Mouse (Mus musculus) A20 (cell line): ENCODE data around the gene Otud7a.

Experiments used
- DNase-seq: peaks from one replicate; pipeline ENCODE4 v3.0.0-alpha.2; 2011; ENCODE audit warnings: low read depth, low spot score

The Otud7a gene

DNA sequence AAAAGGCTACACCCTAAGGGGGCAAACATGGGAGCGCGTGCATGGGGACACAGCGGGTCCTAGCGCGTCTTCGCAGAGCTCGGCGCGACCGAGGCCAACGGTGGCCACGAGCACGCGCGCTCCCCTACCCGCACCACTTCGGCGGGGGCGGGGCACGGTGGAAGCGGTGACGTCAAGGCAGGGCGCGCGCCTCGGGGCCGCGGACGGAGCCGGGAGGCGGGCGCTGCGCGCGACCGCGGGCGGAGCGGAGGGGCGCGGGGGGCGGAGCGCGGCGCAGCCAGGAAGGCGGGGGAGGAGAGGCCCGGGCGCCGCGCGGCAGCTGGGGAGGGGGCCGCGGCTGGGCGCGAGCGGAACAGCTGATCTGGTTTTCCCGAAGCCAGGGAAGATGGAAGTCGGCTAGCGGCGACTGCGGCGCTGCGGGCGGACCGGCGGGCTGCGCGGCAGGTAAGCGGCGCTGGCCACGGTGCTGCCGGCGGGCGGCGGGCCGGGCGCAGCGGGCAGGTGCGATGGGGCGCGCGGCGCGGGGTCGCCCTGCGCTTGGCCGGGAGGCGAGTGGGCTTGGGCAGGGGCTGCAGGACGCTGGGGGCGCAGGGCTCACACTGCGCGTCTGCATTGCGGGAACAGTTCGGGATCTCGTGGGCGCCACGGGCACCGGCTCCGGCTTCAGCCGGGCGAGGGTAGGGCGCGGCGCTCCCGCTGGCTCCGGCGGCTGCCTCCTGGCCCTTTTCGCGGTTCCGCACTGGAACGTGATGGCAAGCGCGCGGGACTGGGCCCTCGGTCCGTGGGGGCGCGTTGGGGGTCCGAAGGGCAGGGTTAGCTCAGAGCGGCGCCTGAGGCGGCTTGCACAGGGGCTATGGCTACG lies at the start of gene Otud7a:
Gene Otud7a (plus strand): TSS at position 268 of the 862 bp plus-strand sequence.
- no peak for DNase-seq

DNA sequence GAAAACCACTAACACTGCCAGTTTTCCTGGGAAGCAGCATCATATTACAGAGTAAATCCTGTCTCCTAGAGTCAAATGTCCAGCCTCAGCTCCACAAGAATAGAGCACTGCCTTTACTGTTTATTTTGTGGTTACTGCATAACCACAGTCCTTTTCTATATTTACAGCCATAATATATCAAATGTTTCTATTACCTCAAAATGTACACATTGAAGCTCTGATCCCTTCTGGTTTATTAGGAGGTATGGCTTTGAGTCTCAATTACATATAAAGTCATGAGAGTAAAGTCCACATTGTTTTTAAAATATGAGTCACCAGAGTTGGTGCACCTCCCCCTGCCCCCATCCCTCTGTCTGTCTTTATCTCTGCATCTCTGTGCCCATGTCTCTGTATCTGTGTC lies 38.6 kb upstream of the Otud7a start:
- no peak for DNase-seq

DNA sequence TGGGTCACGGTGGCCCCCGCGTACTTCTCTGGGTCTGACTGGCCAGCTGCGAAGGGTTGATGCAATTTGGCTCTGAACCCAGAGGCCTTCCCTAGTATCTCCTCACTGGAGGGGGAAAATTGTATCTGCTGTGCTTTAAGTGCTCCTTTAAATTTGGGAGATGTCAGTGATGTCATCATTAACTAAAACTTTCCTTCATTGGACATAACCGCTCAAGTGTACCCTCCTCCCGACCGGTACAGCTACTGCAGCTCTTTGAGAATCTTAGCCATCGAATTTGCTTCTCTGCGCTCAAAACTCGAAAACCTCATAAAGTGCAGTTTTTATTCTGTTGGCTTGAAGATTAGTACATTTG lies 772 bp downstream of the Otud7a start:
- no peak for DNase-seq

DNA sequence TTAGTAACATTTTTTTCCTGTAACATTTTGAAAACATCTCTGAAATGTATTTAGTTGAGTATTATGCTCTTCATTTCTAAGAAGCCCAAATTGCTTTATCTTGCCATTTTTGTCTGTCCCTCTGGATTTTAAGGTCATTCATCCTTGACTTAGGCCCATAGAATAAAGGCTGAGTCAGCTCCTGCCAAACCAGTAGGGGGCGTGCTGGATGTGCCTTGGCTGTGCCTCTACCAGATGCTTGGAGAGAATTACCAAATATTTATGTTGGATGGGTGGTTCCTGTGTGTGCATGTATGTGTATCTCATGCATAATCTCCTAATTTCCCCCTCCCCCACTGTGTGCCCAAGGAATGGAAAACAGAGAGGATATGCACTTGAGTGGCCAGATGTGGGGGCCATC lies 2.4 kb downstream of the Otud7a start:
- DNase-seq: no peak

DNA sequence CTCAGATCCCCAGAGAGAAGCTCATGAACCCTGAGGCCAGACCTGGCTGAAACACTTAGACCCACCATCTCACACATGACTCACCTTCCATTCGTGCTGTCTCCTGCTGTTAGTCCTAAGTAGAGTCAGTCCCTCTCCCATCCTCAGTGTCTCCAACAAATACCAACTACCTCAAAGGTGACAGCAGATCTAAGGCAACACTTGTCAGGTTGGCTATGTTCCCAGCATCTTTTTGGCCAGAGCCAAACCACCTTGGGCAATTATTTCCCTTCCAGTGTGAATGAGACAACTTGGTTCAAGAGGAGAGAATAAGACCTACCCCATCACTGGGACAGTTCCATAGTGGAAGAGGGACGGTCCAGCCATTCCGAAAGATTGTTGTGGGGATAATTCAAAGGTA lies 10.7 kb downstream of the Otud7a start:
- no peak for DNase-seq

DNA sequence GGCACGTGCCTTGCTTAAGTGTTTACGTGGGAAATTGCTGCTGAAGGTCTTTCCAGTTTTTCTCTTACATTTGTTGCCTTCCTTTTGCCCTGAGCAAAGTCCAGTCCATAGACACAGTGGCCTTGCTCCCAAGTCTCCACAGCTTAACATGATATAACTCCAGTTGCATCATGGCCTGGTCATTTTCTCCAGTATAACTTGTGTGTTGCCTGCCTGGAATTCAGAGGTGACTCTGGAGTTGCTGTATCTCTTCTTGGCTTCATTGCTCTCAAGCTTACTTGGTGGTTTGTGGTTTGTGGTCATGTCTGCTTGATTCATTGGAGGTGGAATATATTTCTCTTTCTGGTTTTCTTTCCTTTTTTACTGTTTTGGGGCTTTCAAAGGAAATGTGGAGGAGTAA lies 17.7 kb downstream of the Otud7a start:
- DNase-seq: no peak

DNA sequence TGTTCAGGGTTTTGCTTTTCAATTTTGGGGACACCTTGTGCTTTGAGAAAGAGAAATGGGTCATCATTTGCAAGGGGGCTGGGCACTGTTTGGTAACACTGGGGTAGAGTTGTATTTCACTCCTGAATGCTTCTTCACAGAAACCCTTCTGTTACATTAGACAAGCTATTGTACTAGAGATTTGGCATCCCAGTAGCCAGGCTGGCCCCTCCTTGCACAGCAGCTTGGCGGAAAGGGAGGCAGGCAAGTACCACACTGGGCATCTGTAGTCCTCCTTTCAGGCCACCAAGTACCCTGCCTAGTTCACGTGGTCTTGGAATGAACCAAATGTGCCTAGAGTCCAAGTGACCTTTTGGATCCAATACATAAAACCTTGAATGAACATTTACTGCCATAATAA lies 18.1 kb downstream of the Otud7a start:
- no peak for DNase-seq

DNA sequence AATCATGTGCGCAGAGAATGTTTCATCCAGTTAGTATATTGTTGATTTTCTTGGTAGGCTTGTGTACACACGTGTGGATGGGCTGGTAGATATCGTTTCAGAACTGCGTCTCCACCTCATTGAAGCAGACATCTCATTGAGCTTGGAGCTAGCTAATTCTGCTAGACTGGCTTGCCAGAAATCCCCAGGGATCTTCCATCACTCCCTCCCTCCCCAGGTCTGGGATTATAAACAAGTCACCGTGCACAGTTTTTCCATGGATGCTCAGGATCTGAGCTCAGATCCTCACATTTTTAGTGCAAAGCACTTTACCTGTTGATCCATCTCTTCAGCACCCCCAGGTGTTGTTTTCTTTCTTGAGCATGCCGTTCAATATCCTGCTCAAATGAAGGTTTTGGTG lies 22.2 kb downstream of the Otud7a start:
- no peak for DNase-seq

DNA sequence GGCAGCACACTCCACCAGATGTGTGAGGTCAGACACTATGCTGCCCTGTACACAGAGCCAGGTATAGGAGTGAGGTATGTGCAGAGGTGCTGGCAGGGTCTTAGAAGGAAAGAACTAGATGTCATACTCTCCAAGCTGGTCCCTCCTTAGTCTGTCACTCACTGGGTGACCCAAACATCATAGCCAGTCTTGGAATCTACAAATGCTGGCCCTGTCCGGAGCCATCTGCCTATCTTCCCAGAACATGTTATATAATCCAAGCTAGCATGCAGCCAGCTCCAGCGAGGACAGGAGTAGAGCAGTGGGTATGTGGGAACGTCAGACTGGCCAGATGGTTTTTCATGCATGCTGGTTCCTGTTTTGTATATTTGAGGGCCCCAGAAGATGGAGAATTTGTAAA lies 23.7 kb downstream of the Otud7a start:
- no peak for DNase-seq

DNA sequence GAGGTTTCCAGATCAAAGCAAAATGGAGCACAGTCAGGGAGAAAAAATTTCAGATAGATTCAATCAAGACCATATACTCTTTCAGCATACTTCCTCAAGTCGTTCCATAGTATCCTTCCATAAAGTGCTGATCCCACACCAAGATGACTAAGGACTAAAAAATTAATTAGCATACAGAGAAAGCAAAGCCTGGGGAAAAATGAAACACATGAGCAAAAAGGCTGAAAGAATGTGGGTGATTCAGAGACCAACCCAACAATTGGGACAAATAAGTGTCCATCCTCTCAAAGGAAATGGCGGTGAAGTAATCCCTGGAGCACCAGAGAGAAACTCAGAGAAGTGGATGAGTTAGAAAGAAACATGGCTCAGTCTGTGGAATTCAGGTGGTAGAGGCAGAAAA lies 38.5 kb downstream of the Otud7a start:
- DNase-seq: no peak

DNA sequence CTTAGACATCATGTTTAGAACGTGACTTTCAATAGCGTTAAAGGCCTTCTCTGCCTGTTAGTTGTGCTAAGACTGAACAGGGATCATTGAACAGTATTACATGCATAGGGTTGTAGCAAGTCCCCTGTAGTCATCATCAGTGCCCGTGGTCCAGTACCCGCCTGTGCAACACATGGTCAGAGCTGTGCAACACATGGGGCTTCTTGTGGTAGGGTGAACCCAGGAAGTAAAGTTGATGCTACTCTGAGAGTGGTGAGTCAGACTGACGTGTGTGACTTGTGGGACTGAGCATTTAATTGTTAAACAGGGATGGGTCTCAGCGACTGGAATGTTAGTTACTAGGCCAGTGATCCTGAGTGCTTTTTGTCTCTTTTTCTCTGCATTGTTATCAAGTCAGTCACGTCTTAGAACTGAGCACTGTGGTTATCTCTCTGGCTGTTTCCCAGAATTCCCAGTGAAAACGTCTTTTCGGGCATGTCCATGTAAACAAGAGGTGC lies 52.5 kb downstream of the Otud7a start:
- DNase-seq: no peak

DNA sequence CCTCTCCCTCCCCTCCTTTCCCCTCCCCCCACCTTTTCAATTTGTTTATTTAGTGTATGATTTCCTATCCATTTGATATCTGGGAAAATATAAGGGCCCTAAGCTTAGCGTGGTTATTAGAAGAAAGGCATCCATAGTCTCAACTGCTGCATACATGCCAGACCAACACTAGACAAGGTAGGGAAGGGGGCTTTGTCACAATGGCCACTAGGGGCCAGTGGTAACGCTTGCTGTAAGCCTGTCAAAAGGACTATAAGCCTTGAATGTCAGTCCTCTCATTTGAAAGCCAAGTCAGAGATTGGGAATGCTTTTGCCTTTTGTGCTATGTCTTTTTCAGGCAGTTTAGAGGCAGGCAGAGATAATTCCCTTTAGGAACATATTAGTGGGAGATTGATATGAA lies 59.7 kb downstream of the Otud7a start:
- DNase-seq: peak; percentile 1

DNA sequence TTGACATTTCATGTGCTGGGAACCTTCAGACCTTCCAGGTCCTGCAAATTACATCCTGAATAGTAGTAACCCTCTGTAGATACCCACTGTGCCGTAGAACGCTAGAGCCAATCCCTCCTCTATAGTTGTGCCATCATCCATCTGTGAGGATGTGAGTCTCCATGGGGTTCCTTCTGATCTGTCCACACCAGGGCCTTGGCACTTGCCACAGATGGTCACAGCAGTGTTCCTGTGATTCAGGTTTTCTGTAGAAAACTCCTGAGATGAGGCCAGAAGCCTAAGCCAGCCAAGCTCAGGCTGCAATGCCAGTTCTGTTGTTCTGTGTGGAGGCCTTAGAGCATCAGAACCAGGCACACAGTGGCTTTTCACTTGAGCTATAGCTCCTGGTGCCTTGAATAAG lies 63.5 kb downstream of the Otud7a start:
- DNase-seq: no peak

DNA sequence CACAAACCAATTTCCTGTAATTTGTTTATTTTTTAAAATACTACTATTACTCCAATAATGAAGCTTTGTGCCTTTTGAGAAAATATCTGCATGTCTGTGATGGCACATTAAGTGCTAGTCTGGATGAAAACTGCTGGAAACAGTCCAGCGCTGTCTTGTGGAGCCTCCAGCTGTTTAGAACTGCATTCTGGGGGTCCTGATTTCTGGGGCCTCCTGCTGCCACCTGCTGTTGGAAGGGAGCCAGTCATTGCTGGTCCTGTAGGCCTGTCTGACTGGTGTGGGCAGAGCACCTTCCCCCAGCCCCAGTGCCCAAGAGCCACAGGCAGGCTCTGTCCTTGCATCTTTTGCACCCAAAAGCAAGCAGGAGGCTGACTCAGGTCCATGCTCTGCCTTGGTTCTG lies 65.3 kb downstream of the Otud7a start:
- peak; percentile 1 for DNase-seq

DNA sequence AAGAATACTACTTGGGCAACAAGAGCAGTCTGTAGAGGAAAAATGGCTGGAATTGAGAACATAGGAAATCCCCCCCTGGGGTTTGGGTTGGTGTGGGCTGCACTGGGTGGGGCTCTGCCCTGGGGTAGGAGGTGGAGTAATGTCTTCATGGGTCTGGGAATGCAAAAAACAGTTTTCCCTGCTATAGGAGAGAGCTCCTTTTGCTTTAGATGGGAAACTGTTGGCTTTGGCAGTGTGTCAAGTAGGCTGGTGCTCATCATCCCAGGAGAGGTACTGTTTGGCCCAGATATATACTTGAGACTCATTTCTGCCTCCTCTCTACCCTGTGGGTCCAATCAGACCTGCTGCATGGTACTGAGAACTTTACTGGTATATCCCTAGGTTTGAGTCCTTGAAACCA lies 66.9 kb downstream of the Otud7a start:
- DNase-seq: no peak

DNA sequence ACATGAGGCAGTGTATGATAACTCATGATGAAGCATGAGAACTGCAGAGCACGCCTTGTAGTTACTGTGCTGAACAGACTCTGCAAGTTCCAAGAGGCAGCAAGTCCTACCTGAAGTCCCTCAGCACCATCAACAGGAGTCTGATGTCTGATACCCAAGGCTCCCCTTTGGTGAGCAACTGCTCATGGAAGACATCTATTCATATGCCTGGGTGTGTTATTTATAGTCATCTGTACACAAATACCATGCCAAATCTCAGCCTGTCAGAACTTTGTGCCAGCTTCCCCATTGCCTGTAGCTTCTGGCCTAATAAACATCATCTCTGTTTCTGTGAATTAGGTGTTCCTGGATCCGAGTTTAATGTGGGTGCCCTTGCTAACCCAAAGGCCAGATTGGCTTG lies 68.0 kb downstream of the Otud7a start:
- no peak for DNase-seq

DNA sequence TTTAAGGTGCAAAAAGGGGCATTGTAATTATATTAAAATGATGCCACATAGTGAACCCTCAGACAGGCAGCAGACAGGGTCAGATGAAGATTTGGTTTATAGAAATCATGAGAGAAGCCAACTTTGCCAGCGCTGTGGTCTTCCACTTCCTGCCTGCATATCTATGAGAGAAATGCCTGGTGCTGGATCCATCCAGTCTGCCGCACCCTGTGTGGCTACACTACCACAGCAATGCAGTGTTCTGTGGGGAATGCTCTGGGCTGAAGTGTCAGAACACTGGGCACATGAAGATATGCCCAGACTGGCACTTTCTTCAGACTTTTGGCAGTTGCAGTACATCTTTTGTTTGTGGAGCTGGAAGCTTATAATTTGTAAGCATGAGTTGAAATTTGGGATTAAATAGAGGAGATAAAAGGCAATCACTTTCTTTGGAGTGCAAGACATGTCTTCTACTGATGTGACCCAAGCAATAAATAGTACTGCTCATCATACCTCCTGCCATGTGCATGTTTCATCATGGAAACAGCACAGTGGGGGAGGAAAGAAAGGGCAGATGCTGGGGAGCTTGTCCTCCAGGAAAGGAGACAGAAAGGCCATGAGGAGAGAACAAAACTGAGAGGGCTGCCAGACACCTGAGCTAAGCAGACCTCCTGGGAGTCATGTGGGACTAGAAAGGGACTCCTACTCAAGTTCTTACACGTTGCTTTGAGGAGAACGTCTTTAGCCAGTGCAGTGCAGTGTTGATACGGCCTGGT lies 71.8 kb downstream of the Otud7a start:
- no peak for DNase-seq

DNA sequence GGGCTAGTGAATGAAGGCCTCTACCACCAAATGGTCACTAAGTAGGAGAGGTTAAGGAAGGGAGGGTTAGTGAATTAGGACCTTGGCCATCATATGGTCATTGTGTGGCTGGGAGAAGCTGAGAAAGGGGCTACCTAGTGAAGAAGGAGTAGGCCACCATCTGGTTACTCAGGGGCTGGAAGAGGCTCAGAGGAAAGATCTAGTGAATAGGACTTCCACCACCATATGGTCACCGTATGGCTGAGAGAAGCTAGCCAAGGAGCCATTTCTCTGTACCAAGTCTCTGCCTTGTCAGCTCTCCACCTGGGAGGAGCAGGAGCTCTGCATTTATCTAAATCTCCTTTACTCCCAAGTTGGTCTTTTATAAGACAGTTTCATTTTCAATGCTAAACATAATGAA lies 75.7 kb downstream of the Otud7a start:
- DNase-seq: no peak

DNA sequence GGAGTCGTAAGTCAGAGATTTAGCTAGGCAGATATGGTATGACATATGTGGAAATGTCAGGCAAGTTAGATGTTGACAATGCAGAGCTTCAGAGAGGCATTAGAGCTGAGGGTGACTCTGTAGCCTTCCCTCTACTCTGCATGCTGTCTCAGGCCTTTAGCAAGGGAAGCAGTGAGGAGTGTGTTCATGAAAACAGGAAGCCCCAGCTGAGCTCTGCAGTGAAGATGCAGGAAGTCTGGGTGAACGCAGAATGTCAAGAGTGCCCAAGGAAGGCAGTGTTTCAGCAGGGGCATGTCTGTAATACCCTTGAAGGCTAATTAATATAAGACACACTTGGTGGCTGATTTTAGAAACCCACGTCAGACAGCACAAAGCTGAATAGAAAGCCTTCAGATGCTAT lies 77.9 kb downstream of the Otud7a start:
- no peak for DNase-seq

DNA sequence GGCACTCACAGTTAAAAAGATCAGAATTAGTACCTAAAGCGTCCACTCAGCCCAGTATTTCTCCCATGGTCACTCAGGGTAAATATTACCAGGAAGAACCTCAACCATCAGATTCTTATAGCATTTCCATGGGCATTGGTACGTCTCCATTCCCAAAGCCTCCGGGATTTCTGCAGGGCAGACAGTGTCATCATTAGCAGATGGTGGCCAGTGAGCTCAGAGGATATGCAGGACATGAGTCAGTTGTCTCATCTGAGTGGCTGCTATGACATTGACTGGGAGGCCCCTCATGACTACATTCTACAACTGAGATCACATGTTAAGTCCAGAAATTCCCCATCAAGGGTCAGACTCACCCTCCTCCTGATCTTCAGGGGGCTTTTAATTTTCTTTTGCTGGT lies 78.5 kb downstream of the Otud7a start:
- DNase-seq: no peak

DNA sequence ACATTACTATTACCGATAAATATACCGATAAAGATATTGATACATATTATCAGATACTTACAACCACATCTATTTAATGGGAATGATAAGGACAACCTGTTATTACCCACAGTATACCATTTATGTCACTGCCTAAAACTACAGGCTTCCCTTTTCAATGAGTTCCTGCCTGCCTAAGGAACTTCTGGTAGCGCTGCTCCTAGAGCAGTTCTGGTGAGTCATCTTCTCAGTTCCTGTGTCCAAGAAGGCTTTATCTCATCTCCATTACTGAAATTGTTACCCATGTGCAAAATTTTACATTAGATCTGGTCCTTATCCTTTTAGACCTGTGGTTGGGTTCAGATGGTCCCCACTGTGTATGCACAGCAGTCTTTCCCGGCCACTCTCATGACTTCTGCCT lies 95.7 kb downstream of the Otud7a start:
- DNase-seq: no peak

DNA sequence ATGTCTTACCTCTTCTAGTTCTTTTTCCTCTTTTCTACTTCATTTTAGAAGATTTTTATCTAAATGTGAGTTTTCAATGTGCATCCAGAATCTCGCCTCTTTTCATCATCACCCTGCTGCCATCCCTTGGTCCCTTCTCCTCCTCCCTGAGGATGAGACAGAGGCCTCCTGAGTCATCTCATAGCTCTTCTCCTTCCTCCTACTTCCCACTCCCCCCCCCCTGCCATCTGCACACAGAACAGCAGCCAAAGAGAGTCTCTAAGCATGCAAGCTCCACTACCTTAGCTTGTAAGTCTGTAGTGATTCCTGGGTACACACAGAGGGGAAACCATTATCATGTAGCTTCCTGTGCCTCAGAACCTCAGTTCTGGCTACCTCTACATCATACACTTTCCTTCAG lies 109.9 kb downstream of the Otud7a start:
- DNase-seq: no peak

DNA sequence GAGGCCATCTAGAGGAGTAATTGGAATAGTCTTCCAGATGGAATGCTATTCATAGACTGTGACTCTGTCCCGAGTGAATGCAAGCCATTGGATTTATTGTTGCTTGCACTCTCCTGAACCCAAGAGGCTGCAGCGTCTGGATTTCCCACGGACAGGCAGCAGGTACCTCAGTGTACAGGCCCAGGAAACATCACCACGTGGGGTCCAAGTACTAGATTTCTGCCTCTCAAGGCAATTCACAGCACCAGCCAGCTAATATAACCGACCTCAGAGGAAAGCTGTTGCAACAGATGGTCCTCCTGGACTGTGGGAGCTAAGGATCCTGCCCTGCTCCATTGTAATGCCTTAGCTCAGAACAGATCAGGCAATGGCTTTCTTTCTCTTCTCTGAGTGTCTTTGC lies 111.8 kb downstream of the Otud7a start:
- no peak for DNase-seq
